Comparison of ENCODE assay signal across 9 mouse cellular contexts in the genomic region with DNA sequence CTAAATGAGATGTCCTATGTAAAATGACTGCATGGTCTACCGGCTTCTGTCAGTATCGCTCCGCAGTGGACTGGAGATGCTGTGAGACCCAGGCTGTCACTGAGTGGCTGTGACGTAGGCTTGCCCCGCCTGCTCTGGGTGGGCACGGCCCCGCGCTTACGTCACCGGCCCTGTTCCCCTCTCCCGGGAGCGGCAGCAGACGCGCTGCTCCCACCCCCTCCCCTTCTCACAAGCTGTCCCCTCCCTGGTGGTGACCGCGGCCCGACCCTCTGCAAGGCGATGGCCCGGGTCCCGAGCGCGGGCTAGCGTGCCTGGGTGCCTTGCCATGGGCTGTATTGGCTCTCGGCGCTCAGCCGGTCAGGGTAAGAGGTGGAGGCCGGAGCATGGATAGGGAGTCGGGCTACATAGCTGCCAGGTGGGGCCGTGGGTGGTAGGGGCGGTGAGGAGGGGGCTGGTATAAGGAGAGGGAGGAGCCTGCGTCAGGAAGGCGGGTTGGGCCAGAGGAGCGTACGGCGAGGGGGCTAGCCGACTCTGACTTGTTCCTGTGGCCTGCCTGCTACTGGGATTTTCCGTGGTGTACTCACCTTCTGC. TPM values are rescaled to one million over a fixed set of nuclear protein-coding genes. Genes with fewer than 3 reads are reported as not detected.
DNase-seq lines count a peak whose midpoint lies in the region; ATAC-seq and TF ChIP-seq lines count a peak whose summit lies in the region.
"Had no signal": no experiment of that assay in that cellular context is flagged by ENCODE, and none has a peak within 500 bp of the region (broad histone marks: within the 10 kb centered on the region; RNA-seq: fewer than 3 reads in every experiment).

TSS of gene Fam131a (plus strand) at position 131 of the 591 bp plus-strand sequence.

- H3K9ac ChIP-seq in heart, embryonic 12.5 days: peak within 1 kb of the TSS; percentile 74
- H3K9ac ChIP-seq in kidney, embryonic 15.5 days: peak within 1 kb of the TSS; percentile 72
- H3K9ac ChIP-seq in limb, embryonic 15.5 days: peak within 1 kb of the TSS; percentile 61
- H3K9ac ChIP-seq in midbrain, postnatal 0 days (replicated peaks; ENCODE audit: low read length, poor library complexity, severe bottlenecking): peak within 1 kb of the TSS; percentile 98

- H3K9me3 ChIP-seq in heart, embryonic 12.5 days (replicated peaks): no peaks in the 10 kb centered on the region
- no peaks in the 10 kb centered on the region for H3K9me3 ChIP-seq in kidney, embryonic 15.5 days (replicated peaks)
- no peaks in the 10 kb centered on the region for H3K9me3 ChIP-seq in limb, embryonic 15.5 days
- no peaks in the 10 kb centered on the region for H3K9me3 ChIP-seq in midbrain, postnatal 0 days (ENCODE audit: low read length)

- peaks cover 37% of the 10 kb centered on the region for H3K4me1 ChIP-seq in heart, embryonic 12.5 days (replicated peaks)
- H3K4me1 ChIP-seq in kidney, embryonic 15.5 days: peaks cover 40% of the 10 kb centered on the region
- H3K4me1 ChIP-seq in limb, embryonic 15.5 days: peaks cover 46% of the 10 kb centered on the region
- H3K4me1 ChIP-seq in midbrain, postnatal 0 days (ENCODE audit: insufficient read depth, low read length): peaks cover 12% of the 10 kb centered on the region; the same call in 1 of the 2 replicates

- H3K4me3 ChIP-seq in heart, embryonic 12.5 days: peak within 1 kb of the TSS; percentile 62
- peak within 1 kb of the TSS; percentile 65 for H3K4me3 ChIP-seq in kidney, embryonic 15.5 days (replicated peaks)
- peak within 1 kb of the TSS; percentile 65 for H3K4me3 ChIP-seq in limb, embryonic 15.5 days
- H3K4me3 ChIP-seq in midbrain, postnatal 0 days (ENCODE audit: low read depth, low read length): peak within 1 kb of the TSS; percentile 70

- ATAC-seq in erythroid progenitor cell, adult 5-6 weeks (replicated peaks; ENCODE audit: low FRiP score, poor library complexity, severe bottlenecking): peak; percentile 74; the same call in 1 of the 2 replicates
- ATAC-seq in heart, embryonic 12.5 days (ENCODE audit: insufficient number of reproducible peaks, low FRiP score): peak; percentile 91
- ATAC-seq in kidney, embryonic 15.5 days (replicated peaks; ENCODE audit: low FRiP score): peak; percentile 96
- ATAC-seq in limb, embryonic 15.5 days (ENCODE audit: insufficient number of reproducible peaks, low FRiP score, low TSS enrichment, low read depth): peak; percentile 89
- ATAC-seq in midbrain, postnatal 0 days (ENCODE audit: low FRiP score): peak; percentile 94
- ATAC-seq: Patski had no signal

- WGBS in heart, embryonic 12.5 days: under 1% methylated on average over 37 of the region's 37 CpGs
- under 1% methylated on average over 37 of the region's 37 CpGs for WGBS in kidney, embryonic 15.5 days
- WGBS in limb, embryonic 15.5 days: under 1% methylated on average over 34 of the region's 37 CpGs
- WGBS in midbrain, postnatal 0 days: under 1% methylated on average over 35 of the region's 37 CpGs

- peak; percentile 82 for DNase-seq in CD4-positive helper T cell, adult 2 months (ENCODE audit: low read depth, low spot score)
- peak; percentile 85 for DNase-seq in brain, embryonic 18.5 days (ENCODE audit: low read depth, low spot score)
- DNase-seq in midbrain, postnatal 0 days (ENCODE audit: low spot score): peak; percentile 96
- DNase-seq in splenic B cell, adult 2 months (ENCODE audit: low read depth, low spot score): peak; percentile 71

- peak within 1 kb of the TSS; percentile 80 for H3K27ac ChIP-seq in heart, embryonic 12.5 days (ENCODE audit: poor library complexity, severe bottlenecking)
- peak within 1 kb of the TSS; percentile 93 for H3K27ac ChIP-seq in kidney, embryonic 15.5 days
- peak within 1 kb of the TSS; percentile 94 for H3K27ac ChIP-seq in limb, embryonic 15.5 days
- H3K27ac ChIP-seq in midbrain, postnatal 0 days (ENCODE audit: low read depth, low read length): peak within 1 kb of the TSS; percentile 97

- H3K27me3 ChIP-seq in heart, embryonic 12.5 days (replicated peaks): 0 out of 2 replicates have a peak, but pooled peaks cover 5% of the 10 kb centered on the region
- peaks cover 4% of the 10 kb centered on the region; the same call in 1 of the 2 replicates for H3K27me3 ChIP-seq in kidney, embryonic 15.5 days
- no peaks in the 10 kb centered on the region for H3K27me3 ChIP-seq in limb, embryonic 15.5 days
- H3K27me3 ChIP-seq in midbrain, postnatal 0 days (ENCODE audit: insufficient read depth, low read length): no peaks in the 10 kb centered on the region
- H3K27me3 ChIP-seq in splenic B cell, adult 2 months (ENCODE audit: control insufficient read depth, insufficient read depth, low read length, poor library complexity, severe bottlenecking): no peaks in the 10 kb centered on the region; the same call in 1 of the 2 replicates
- H3K27me3 ChIP-seq: Patski had no signal

- H3K4me2 ChIP-seq in heart, embryonic 12.5 days: peak within 1 kb of the TSS; percentile 86
- peak within 1 kb of the TSS; percentile 90 for H3K4me2 ChIP-seq in kidney, embryonic 15.5 days
- H3K4me2 ChIP-seq in limb, embryonic 15.5 days: peak within 1 kb of the TSS; percentile 86
- peak within 1 kb of the TSS; percentile 83 for H3K4me2 ChIP-seq in midbrain, postnatal 0 days (ENCODE audit: low read depth, low read length, poor library complexity, severe bottlenecking)

- TF ChIP-seq CTCF in midbrain, postnatal 0 days (IDR thresholded peaks at IDR 0.05): no peak

- H3K36me3 ChIP-seq in heart, embryonic 12.5 days: peaks cover 43% of the 10 kb centered on the region
- peaks cover 45% of the 10 kb centered on the region for H3K36me3 ChIP-seq in kidney, embryonic 15.5 days
- H3K36me3 ChIP-seq in limb, embryonic 15.5 days: peaks cover 42% of the 10 kb centered on the region
- H3K36me3 ChIP-seq in midbrain, postnatal 0 days (ENCODE audit: insufficient read depth, low read length): peaks cover 26% of the 10 kb centered on the region
- peaks cover 10% of the 10 kb centered on the region; the same call in 1 of the 2 replicates for H3K36me3 ChIP-seq in splenic B cell, adult 2 months (ENCODE audit: control insufficient read depth, insufficient read depth, low read length, poor library complexity, severe bottlenecking)

RNA-seq across cellular contexts. Expression of gene Fam131a, which starts in this region (rescaled TPM):
- total RNA-seq in erythroid progenitor cell, adult 5-6 weeks (2015; ENCODE audit: low replicate concordance): not detected in 2 replicates
- not detected in 2 replicates for total RNA-seq in erythroid progenitor cell, adult 5-6 weeks (2017; ENCODE audit: low replicate concordance)
- polyA plus RNA-seq in heart, embryonic 12.5 days (2016; fragmentation: Nextera tagmentation; extraction: Ambion mirVana): 4.0 and 5.2 TPM in 2 replicates
- 6.4 and 6.7 TPM in 2 replicates for polyA plus RNA-seq in kidney, embryonic 15.5 days (2015; fragmentation: Nextera tagmentation; extraction: Ambion mirVana)
- polyA plus RNA-seq in limb, embryonic 15.5 days (2015; fragmentation: Nextera tagmentation; extraction: Ambion mirVana): 12.8 and 13.2 TPM in 2 replicates
- 152 and 173 TPM in 2 replicates for total RNA-seq in midbrain, postnatal 0 days (2014; rRNA removed)
- polyA plus RNA-seq in midbrain, postnatal 0 days (2015; fragmentation: Nextera tagmentation; extraction: Ambion mirVana): 70.9 and 75.9 TPM in 2 replicates

Comparison
In these comparisons a context has a peak if more than half of its experiments do, and no peak if none do; other contexts are left out.
1. Peak in every context shown above with its lines: DNase-seq, ATAC-seq, H3K4me3 ChIP-seq and H3K27ac ChIP-seq.
2. RNA of gene Fam131a (total RNA-seq): 152 to 173 TPM in midbrain, postnatal 0 days; not detected in erythroid progenitor cell, adult 5-6 weeks; every median in the first group is over 100 times any median in the second.
3. Peak in ATAC-seq in erythroid progenitor cell, adult 5-6 weeks; RNA of the gene not detected or under 1 TPM.